Mouse (Mus musculus): ENCODE data around the gene Slc44a2. TPM values are rescaled to one million over a fixed set of nuclear protein-coding genes. Genes with fewer than 3 reads are reported as not detected.

Slc44a2 gene
- polyA plus RNA-seq (2016; fragmentation: Nextera tagmentation; extraction: Ambion mirVana): 68.7 and 75.7 TPM in 2 replicates

- no peaks in the 10 kb centered on the region for H3K9me3 ChIP-seq
- no peaks in the 10 kb centered on the region for H3K27me3 ChIP-seq (ENCODE audit: insufficient read depth, poor library complexity, severe bottlenecking)
- peaks cover 12% of the 10 kb centered on the region; the same call in 1 of the 2 replicates for H3K36me3 ChIP-seq
- under 1% methylated on average over 52 of the region's 52 CpGs for WGBS
- DNase-seq (ENCODE audit: low spot score): peak; percentile 91
- peak within 1 kb of the TSS; percentile 87 for H3K4me3 ChIP-seq
- peak within 1 kb of the TSS; percentile 88 for H3K27ac ChIP-seq
- peaks cover 23% of the 10 kb centered on the region for H3K4me1 ChIP-seq (replicated peaks)
Observed at GRCm38 (mm10) chr9:21320619-21321512, at the start of gene Slc44a2. Slc44a2 (plus strand) TSS chr9:21320698.

DNA sequence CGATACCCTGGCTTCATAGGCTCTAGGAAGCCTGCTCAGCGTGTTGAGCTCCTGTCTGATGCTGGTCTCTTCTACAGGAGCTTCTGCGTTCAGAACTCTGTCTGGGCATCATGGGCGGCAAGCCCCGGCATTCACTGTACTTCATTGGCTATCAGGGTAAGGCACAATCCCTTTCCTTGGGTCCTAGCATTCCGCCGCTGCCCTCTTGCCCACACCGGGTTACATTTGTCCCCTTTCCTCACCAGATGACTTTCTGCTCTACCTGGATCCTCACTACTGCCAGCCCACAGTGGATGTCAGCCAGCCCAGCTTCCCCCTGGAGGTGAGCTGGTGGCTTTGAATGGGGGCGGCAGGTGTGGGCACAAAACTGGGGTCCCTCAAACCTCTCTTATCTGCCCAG lies 48.1 kb upstream of the Slc44a2 start:
- peaks cover 100% of the 10 kb centered on the region for H3K36me3 ChIP-seq
- no peak overlapping the region for H3K4me3 ChIP-seq
- no peaks in the 10 kb centered on the region for H3K27me3 ChIP-seq (ENCODE audit: insufficient read depth, poor library complexity, severe bottlenecking)
- 92% methylated on average over 9 of the region's 9 CpGs for WGBS
- H3K4me1 ChIP-seq (replicated peaks): no peaks in the 10 kb centered on the region
- DNase-seq (ENCODE audit: low spot score): no peak
- H3K27ac ChIP-seq: no peak overlapping the region
- H3K9me3 ChIP-seq: no peaks in the 10 kb centered on the region

- H3K4me1 ChIP-seq (replicated peaks): no peaks in the 10 kb centered on the region
- 88% methylated on average over 8 of the region's 8 CpGs for WGBS
- H3K9me3 ChIP-seq: no peaks in the 10 kb centered on the region
- no peak overlapping the region for H3K27ac ChIP-seq
- H3K4me3 ChIP-seq: no peak overlapping the region
- DNase-seq (ENCODE audit: low spot score): no peak
- peaks cover 100% of the 10 kb centered on the region for H3K36me3 ChIP-seq
- H3K27me3 ChIP-seq (ENCODE audit: insufficient read depth, poor library complexity, severe bottlenecking): no peaks in the 10 kb centered on the region
Observed at GRCm38 (mm10) chr9:21273094-21273493, 47.4 kb upstream of the Slc44a2 start.

DNA sequence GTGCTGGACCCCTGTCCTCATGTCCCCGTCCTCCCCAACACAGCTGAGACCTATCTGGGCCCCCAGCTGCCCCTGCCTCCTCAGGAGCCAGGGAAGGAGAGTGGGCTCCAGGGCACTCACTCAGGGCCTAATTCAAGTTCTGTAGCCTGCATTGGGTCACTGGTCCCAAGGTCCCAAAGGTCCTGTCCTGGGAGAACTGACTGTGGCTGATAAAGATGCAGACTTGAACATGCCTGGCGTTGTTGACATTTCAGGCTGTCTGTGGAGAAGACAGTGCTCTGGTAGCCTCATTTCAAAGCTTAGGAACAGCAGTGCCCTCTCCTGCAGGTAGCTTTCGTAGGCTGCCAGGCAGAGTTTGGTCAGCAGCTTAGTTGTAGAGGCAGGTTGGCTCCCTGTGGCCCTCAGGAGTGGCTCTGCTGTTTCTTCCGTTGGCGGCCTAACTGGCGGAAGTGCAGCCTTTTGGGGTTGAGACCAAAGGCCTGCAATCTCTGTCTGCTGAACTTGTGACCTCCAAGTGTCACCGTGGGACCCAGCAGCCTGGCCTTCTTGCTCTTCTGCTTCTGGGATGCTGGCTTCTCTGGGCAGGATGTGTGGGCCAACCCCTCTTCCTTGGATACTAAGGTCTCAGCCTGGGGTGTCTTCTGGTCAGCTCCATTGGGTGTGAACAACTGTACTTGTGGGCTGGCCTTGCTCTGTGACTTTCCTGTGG lies 46.8 kb upstream of the Slc44a2 start:
- no peak overlapping the region for H3K27ac ChIP-seq
- peaks cover 100% of the 10 kb centered on the region for H3K36me3 ChIP-seq

DNA sequence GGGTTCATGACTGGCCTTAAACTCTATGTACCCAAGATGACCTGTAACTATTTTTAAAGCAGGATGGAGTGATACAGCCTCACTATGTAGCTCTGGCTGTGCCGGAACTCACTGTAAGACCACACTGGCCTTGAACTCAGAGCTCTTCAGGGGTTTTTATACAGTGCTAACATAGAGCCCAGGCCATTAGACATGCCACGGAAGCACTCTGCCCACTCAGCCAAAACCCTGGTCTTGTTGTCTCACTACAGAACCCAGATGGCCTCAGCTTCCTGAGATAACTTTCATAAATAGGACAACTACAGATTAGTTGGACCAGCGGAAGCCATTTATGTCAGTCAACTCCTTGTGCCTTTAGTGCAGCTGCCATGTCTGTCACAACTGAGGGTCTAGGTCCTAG lies 46.2 kb upstream of the Slc44a2 start:
- Histone ChIP-seq H3K4me1 (replicated peaks) (no peaks in the 10 kb centered on the region), H3K36me3 (peaks cover 100% of the 10 kb centered on the region), H3K27ac (no peak overlapping the region), H3K9me3 (no peaks in the 10 kb centered on the region), H3K4me3 (no peak overlapping the region), H3K27me3 (ENCODE audit: insufficient read depth, poor library complexity, severe bottlenecking) (no peaks in the 10 kb centered on the region)
- no peak for DNase-seq (ENCODE audit: low spot score)
- WGBS: 97% methylated on average over 3 of the region's 3 CpGs

More for the DNA sequence above, 46.8 kb upstream of the Slc44a2 start:
- Histone ChIP-seq H3K27me3 (ENCODE audit: insufficient read depth, poor library complexity, severe bottlenecking) (no peaks in the 10 kb centered on the region), H3K4me1 (replicated peaks) (no peaks in the 10 kb centered on the region), H3K9me3 (no peaks in the 10 kb centered on the region), H3K4me3 (no peak overlapping the region)
- no peak for DNase-seq (ENCODE audit: low spot score)
- WGBS: 90% methylated on average over 7 of the region's 7 CpGs

DNA sequence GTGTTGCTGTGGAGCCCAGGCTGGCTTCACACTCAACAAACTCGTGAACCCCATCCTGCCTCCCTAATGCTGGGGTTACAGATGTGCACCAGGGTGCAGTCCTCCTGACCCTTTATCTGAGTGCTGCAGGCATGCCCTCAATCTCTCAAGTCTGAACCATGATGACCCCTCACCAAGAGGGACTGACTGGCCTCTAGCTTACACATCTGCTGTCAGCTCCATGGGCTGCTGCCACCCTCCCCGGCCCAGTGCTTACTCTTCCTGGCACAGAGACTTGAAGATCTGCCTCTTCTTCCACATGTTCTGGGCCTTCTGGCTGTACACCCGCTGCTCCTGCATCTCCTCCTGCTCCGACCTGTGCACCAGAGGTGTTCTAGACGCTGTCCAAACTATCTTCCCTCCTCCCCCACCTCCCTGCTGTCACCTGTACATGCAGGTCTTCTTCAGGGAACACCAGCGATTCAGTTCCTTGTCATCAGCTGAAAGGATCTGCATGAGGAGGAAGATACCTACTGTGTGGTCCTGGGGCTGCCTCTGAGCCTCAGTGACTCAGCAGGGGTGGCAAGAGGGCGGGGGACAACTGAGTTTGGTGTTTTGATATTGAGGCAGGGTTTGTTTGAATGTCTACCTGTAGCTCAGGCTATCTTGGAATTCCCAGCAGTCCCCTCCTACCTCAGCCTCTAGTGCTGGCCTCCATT lies 45.3 kb upstream of the Slc44a2 start:
- H3K4me3 ChIP-seq: no peak overlapping the region
- no peak overlapping the region for H3K27ac ChIP-seq
- no peaks in the 10 kb centered on the region for H3K9me3 ChIP-seq
- H3K36me3 ChIP-seq: peaks cover 100% of the 10 kb centered on the region
- DNase-seq (ENCODE audit: low spot score): no peak
- H3K27me3 ChIP-seq (ENCODE audit: insufficient read depth, poor library complexity, severe bottlenecking): no peaks in the 10 kb centered on the region
- H3K4me1 ChIP-seq (replicated peaks): no peaks in the 10 kb centered on the region
- WGBS: 88% methylated on average over 7 of the region's 7 CpGs

DNA sequence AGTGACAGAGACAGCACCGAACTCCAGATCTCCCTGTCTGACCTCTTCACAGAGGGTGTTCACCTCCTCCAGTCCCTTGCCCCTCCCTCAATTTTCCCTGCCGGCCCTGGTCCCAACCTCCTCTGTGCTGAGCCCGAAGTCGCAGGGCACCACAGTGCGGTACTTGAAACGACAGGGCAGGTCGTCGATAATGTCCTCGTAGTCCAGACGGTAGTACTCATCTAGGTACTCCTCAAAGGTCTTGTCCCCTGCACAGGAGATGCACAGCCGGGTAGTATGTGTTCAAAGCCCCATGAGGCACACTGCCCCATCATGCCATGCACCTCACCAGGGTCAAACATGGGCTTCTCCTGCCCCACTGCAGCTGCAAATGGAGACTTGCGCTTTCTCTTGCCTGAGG lies 44.8 kb upstream of the Slc44a2 start:
- H3K36me3 ChIP-seq: peaks cover 99% of the 10 kb centered on the region
- no peaks in the 10 kb centered on the region for H3K4me1 ChIP-seq (replicated peaks)
- WGBS: 90% methylated on average over 12 of the region's 12 CpGs
- DNase-seq (ENCODE audit: low spot score): no peak
- no peaks in the 10 kb centered on the region for H3K27me3 ChIP-seq (ENCODE audit: insufficient read depth, poor library complexity, severe bottlenecking)
- no peak overlapping the region for H3K27ac ChIP-seq
- no peaks in the 10 kb centered on the region for H3K9me3 ChIP-seq
- no peak overlapping the region for H3K4me3 ChIP-seq

- no peak for DNase-seq (ENCODE audit: low spot score)
- no peak overlapping the region for H3K27ac ChIP-seq
- H3K9me3 ChIP-seq: no peaks in the 10 kb centered on the region
- H3K27me3 ChIP-seq (ENCODE audit: insufficient read depth, poor library complexity, severe bottlenecking): no peaks in the 10 kb centered on the region
- no peaks in the 10 kb centered on the region for H3K4me1 ChIP-seq (replicated peaks)
- peaks cover 99% of the 10 kb centered on the region for H3K36me3 ChIP-seq
- 89% methylated on average over 8 of the region's 8 CpGs for WGBS
- no peak overlapping the region for H3K4me3 ChIP-seq
Observed at GRCm38 (mm10) chr9:21276307-21276706, 44.2 kb upstream of the Slc44a2 start.

DNA sequence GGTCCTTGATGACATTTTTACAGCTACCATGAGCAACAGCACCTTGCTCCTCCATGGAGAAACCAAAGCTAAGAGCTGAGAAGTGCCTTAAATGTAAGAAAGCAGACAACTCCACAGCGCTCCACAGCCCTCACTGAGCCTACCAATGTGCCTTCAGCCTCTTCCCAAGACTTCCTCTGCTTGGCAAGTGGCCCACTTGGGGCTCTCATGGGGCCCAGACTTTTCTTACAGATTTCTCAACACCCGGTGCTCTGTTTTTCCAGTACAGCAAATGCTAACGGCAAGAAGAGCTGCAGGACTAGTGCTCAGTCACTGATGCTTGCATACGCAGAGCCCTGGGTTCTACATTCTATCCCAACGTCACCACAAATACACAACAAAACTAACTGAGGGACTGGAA lies 42.7 kb upstream of the Slc44a2 start:
- no peak for DNase-seq (ENCODE audit: low spot score)
- Histone ChIP-seq H3K36me3 (peaks cover 99% of the 10 kb centered on the region), H3K4me3 (no peak overlapping the region), H3K27me3 (ENCODE audit: insufficient read depth, poor library complexity, severe bottlenecking) (no peaks in the 10 kb centered on the region), H3K27ac (no peak overlapping the region), H3K9me3 (no peaks in the 10 kb centered on the region), H3K4me1 (replicated peaks) (no peaks in the 10 kb centered on the region)
- WGBS: 95% methylated on average over 5 of the region's 5 CpGs

DNA sequence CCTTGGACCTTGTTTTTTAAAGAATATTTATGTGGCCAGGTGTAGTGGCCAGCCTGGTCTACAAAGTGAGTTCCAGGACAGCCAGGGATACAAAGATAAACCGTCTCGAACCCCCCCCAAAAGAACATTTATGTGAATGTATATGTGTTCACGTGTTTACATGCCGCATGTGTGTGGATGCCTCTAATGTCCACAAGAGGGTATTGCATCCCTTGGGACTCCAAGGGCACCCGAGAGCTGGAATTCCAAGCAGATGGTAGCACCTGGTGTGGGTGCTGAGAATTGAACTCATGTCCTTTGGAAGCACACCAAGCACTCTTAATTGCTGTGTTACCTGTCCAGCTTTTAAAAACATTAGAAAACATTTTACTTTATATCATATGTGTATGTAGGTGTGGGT lies 36.9 kb upstream of the Slc44a2 start:
- no peaks in the 10 kb centered on the region for H3K9me3 ChIP-seq
- DNase-seq (ENCODE audit: low spot score): no peak
- H3K4me3 ChIP-seq: no peak overlapping the region
- 94% methylated on average over 5 of the region's 5 CpGs for WGBS
- H3K4me1 ChIP-seq (replicated peaks): peaks cover 21% of the 10 kb centered on the region
- no peaks in the 10 kb centered on the region for H3K27me3 ChIP-seq (ENCODE audit: insufficient read depth, poor library complexity, severe bottlenecking)
- no peak overlapping the region for H3K27ac ChIP-seq
- H3K36me3 ChIP-seq: peaks cover 70% of the 10 kb centered on the region

DNA sequence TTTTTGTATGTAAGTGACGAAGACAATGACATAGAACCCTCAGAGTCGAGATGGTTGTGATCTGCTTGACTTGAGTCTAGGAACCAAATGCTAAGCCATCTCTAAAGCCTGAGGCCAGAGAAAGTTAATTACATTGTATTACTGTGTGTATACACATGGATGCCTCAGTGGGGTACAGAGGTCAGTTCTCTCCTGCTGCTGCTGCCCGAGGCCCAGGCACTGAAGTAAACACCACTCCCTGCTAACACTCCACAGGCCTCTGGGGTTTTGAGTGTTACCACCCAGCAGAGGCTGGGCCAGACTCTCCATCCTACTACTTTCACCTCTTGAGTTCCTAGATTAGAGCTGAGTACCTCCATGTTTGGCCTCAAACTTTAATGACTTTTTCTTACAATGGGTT lies 36.5 kb upstream of the Slc44a2 start:
- Histone ChIP-seq H3K27me3 (ENCODE audit: insufficient read depth, poor library complexity, severe bottlenecking) (no peaks in the 10 kb centered on the region), H3K36me3 (peaks cover 70% of the 10 kb centered on the region), H3K27ac (no peak overlapping the region), H3K4me3 (no peak overlapping the region), H3K9me3 (no peaks in the 10 kb centered on the region), H3K4me1 (replicated peaks) (peaks cover 25% of the 10 kb centered on the region)
- no peak for DNase-seq (ENCODE audit: low spot score)
- 87% methylated on average over 3 of the region's 3 CpGs for WGBS

DNA sequence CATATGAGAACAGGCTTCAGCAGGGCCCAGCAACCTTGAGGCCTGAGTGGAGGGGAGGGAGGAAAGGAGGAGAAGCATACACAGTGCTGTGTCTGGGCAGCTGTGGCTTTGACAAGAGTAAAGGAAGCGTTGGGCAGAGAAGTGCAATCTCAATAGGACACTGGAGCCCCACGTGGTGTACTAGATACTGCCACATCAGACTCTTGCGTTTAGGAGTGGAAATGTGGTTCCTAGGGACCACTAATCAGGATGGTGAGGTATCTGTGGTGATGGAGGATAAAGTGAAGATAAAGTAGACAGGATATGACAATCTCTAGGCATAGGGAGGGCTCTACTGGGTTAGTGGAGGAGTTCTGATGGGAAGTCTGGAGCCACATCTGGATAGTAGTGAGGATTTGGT lies 33.7 kb upstream of the Slc44a2 start:
- 69% methylated on average over 3 of the region's 3 CpGs for WGBS
- Histone ChIP-seq H3K4me3 (peak overlapping the region; percentile 88), H3K36me3 (peaks cover 46% of the 10 kb centered on the region), H3K9me3 (no peaks in the 10 kb centered on the region), H3K4me1 (replicated peaks) (peaks cover 41% of the 10 kb centered on the region), H3K27me3 (ENCODE audit: insufficient read depth, poor library complexity, severe bottlenecking) (no peaks in the 10 kb centered on the region), H3K27ac (no peak overlapping the region; the same call in 1 of the 2 replicates)
- no peak for DNase-seq (ENCODE audit: low spot score)

Data from hindbrain, embryonic 10.5 days (tissue).